Mouse (Mus musculus) hindbrain, postnatal 0 days (tissue): ENCODE measurements at regions not wholly inside any gene's neighbourhood (a gene's known extent, or its start where the extent isn't known, plus 50 kb on each side); places are given as distances from the start of the nearest gene placed in this dataset.
A peak's percentile ranks its signal among the peaks of the same experiment; 100 is the strongest.

Experiments used
- ATAC-seq: fragments of 200-750 bp; cut with Nextera tagmentation; 2 replicates; pipeline ENCODE4 v1.8.0; 2017; ENCODE audit warnings: mild to moderate bottlenecking, moderate TSS enrichment, moderate library complexity
- DNase-seq: peaks from one replicate; pipeline ENCODE4 v3.0.0-alpha.2; 2015; ENCODE audit warnings: low spot score
- H3K27ac ChIP-seq: fragments of 300-500 bp; sonication (generic); 2 replicates; pipeline ENCODE4 v1.5.1; 2014; ENCODE audit warnings: mild to moderate bottlenecking
- H3K27me3 ChIP-seq: fragments of 300-500 bp; sonication (generic); 2 replicates; pipeline ENCODE4 v1.6.1; 2014; ENCODE audit warnings: low read length, mixed read lengths; ENCODE audit not compliant: insufficient read depth
- H3K36me3 ChIP-seq: fragments of 300-500 bp; sonication (generic); 2 replicates; pipeline ENCODE4 v1.6.1; 2014; ENCODE audit warnings: low read length, mixed read lengths; ENCODE audit not compliant: insufficient read depth
- H3K4me1 ChIP-seq: fragments of 300-500 bp; sonication (generic); 2 replicates; pipeline ENCODE4 v1.6.1; 2014; ENCODE audit warnings: antibody characterized with exemption, low read length, mixed read lengths; ENCODE audit not compliant: insufficient read depth
- H3K4me2 ChIP-seq: fragments of 300-500 bp; sonication (generic); 2 replicates; pipeline ENCODE4 v1.6.1; 2014; ENCODE audit warnings: low read depth, mild to moderate bottlenecking, low read length, moderate library complexity, mixed read lengths
- H3K4me3 ChIP-seq: fragments of 300-500 bp; sonication (generic); 2 replicates; pipeline ENCODE4 v1.5.1; 2014; ENCODE audit warnings: low read length
- H3K9ac ChIP-seq: fragments of 300-500 bp; sonication (generic); replicated peaks from 2 replicates; pipeline ENCODE4 v1.6.1; 2014; ENCODE audit warnings: mild to moderate bottlenecking, low read length, moderate library complexity, mixed read lengths
- H3K9me3 ChIP-seq: fragments of 300-500 bp; sonication (generic); 2 replicates; pipeline ENCODE4 v1.6.1; 2016; ENCODE audit warnings: low read length, mixed read lengths
- CTCF ChIP-seq: IDR thresholded peaks from 2 replicates; pipeline ENCODE4 v1.5.1; 2016; ENCODE audit warnings: antibody characterized with exemption, control low read depth, low read depth
- WGBS: fragments of 180-500 bp; shearing (Covaris S2); extraction: QIAGEN DNeasy Blood & Tissue Kit; methylation state at CpG from one replicate; pipeline ENCODE4 v1.1.7; 2014; 5-methylcytosine and 5-hydroxymethylcytosine counted together

DNA sequence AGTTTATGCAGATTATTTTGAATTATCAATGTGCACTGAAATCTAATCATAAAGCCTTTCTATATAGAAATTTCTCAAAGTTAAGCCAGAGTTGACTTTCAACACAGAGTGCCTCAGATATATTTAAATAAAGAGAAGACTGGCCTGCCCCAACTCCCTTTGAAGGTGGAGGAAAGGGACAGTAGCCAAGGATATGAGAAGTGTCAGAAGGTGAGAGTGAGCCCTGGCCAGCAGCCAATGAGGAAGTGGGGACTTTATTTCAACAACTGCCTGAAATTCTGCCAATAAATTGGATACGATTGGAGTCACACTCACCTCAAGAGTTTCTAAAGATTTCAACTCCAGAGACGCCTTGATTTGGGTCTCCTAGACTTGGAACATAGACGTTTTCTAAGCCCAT lies 523.0 kb upstream of the Hsf2 start:
- WGBS = 67% methylated on average over 3 of the region's 3 CpGs
- Histone ChIP-seq H3K4me1 (no peaks in the 10 kb centered on the region), H3K9me3 (no peaks in the 10 kb centered on the region), H3K36me3 (no peaks in the 10 kb centered on the region), H3K4me3 (no peak overlapping the region), H3K4me2 (no peak overlapping the region), H3K27me3 (no peaks in the 10 kb centered on the region), H3K9ac (no peak overlapping the region), H3K27ac (peak overlapping the region; percentile 65)
- DNase-seq (no peak), ATAC-seq (no peak)
- TF ChIP-seq CTCF = no peak

DNA sequence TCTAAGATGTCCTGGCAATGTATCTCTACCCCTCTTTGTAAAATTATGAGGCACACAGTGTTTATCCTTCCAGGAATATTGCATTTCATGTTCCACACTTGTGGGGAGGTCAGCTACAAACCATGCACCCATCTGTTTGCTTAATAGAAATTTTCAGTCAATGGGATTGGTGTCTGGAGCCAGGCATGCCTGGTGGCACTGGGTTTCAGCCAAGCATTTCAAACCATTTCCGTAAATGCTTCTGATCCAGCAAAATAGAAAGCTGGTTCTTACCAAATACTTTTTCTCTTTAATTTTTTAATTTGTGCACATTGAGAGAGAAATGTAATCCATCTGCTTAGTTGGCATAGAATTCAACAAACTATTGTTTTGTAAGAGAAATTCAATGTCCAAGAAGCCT lies 517.3 kb upstream of the Hsf2 start:
- Histone ChIP-seq H3K9me3 (no peaks in the 10 kb centered on the region), H3K36me3 (no peaks in the 10 kb centered on the region), H3K4me3 (no peak overlapping the region), H3K27ac (no peak overlapping the region), H3K4me1 (no peaks in the 10 kb centered on the region), H3K4me2 (no peak overlapping the region), H3K9ac (no peak overlapping the region), H3K27me3 (no peaks in the 10 kb centered on the region)
- no peak for TF ChIP-seq CTCF
- WGBS = 75% methylated on average over 1 of the region's 1 CpGs
- ATAC-seq = no peak
- DNase-seq = peak; percentile 17

- H3K36me3 ChIP-seq = no peaks in the 10 kb centered on the region
- H3K27me3 ChIP-seq = no peaks in the 10 kb centered on the region
- H3K9me3 ChIP-seq = no peaks in the 10 kb centered on the region
- no peak overlapping the region for H3K4me3 ChIP-seq
- 79% methylated on average over 5 of the region's 5 CpGs for WGBS
- TF ChIP-seq CTCF = no peak
- no peak overlapping the region for H3K27ac ChIP-seq
- H3K4me2 ChIP-seq = no peak overlapping the region
- no peak overlapping the region for H3K9ac ChIP-seq
- DNase-seq (no peak), ATAC-seq (no peak)
- H3K4me1 ChIP-seq = no peaks in the 10 kb centered on the region
Observed at GRCm38 (mm10) chr10:56974812-56975211, 511.4 kb upstream of the Hsf2 start.

- no peak overlapping the region for H3K4me2 ChIP-seq
- no peak for ATAC-seq
- no peaks in the 10 kb centered on the region for H3K9me3 ChIP-seq
- no peak for DNase-seq
- no peaks in the 10 kb centered on the region for H3K27me3 ChIP-seq
- H3K4me1 ChIP-seq = no peaks in the 10 kb centered on the region
- H3K9ac ChIP-seq = no peak overlapping the region
- H3K4me3 ChIP-seq = no peak overlapping the region
- 52% methylated on average over 3 of the region's 3 CpGs for WGBS
- no peaks in the 10 kb centered on the region for H3K36me3 ChIP-seq
- no peak overlapping the region for H3K27ac ChIP-seq
- no peak for TF ChIP-seq CTCF
Observed at GRCm38 (mm10) chr10:56979601-56980000, 506.6 kb upstream of the Hsf2 start.

- ATAC-seq = no peak
- no peak overlapping the region for H3K4me3 ChIP-seq
Observed at GRCm38 (mm10) chr10:56980821-56981220, 505.4 kb upstream of the Hsf2 start.

GRCm38 (mm10) chr10:56982526-56983190 lies 503.5 kb upstream of the Hsf2 start:
- H3K4me1 ChIP-seq = no peaks in the 10 kb centered on the region
- no peaks in the 10 kb centered on the region for H3K9me3 ChIP-seq
- H3K4me3 ChIP-seq = no peak overlapping the region
- no peak overlapping the region for H3K4me2 ChIP-seq
- no peak overlapping the region for H3K27ac ChIP-seq
- WGBS = 42% methylated on average over 8 of the region's 8 CpGs
- no peak for ATAC-seq
- no peaks in the 10 kb centered on the region for H3K27me3 ChIP-seq
- DNase-seq = peak; percentile 9
- no peaks in the 10 kb centered on the region for H3K36me3 ChIP-seq
- H3K9ac ChIP-seq = no peak overlapping the region
- no peak for TF ChIP-seq CTCF

More at GRCm38 (mm10) chr10:56980821-56981220, 505.4 kb upstream of the Hsf2 start:
- no peaks in the 10 kb centered on the region for H3K27me3 ChIP-seq
- no peaks in the 10 kb centered on the region for H3K9me3 ChIP-seq
- H3K27ac ChIP-seq = no peak overlapping the region
- TF ChIP-seq CTCF = no peak
- H3K36me3 ChIP-seq = no peaks in the 10 kb centered on the region
- no peaks in the 10 kb centered on the region for H3K4me1 ChIP-seq
- 76% methylated on average over 3 of the region's 3 CpGs for WGBS
- no peak for DNase-seq
- no peak overlapping the region for H3K4me2 ChIP-seq
- H3K9ac ChIP-seq = no peak overlapping the region

DNA sequence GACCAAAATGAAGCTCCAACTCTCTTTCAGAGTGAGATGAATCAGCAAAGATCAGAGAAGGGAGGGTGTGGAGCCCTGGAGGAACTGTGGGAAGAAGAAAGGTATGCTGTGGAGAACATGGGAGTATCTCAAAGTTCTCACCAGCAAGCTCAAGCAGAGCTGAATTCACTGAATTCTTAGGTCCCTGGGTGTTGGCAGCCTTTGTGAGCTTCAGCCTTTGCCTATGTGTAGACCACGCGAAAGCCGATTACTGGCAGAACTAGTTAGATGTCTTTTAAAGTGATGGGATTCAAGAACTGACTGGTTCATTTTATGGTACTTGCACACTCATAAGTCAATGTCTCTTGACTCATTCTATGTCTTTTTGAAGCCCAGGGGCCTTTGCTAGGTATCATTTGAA lies 491.2 kb upstream of the Hsf2 start:
- H3K4me3 ChIP-seq = no peak overlapping the region
- no peaks in the 10 kb centered on the region for H3K4me1 ChIP-seq
- no peaks in the 10 kb centered on the region for H3K27me3 ChIP-seq
- H3K36me3 ChIP-seq = no peaks in the 10 kb centered on the region
- H3K27ac ChIP-seq = no peak overlapping the region
- 95% methylated on average over 3 of the region's 3 CpGs for WGBS
- TF ChIP-seq CTCF = no peak
- no peak overlapping the region for H3K4me2 ChIP-seq
- DNase-seq (no peak), ATAC-seq (no peak)
- no peak overlapping the region for H3K9ac ChIP-seq
- H3K9me3 ChIP-seq = no peaks in the 10 kb centered on the region
